Mouse (Mus musculus): ENCODE results near the gene Dvl3.
"Not testable (repeated sequence)": the region's sequence is repeated elsewhere in the genome, so short reads cannot be mapped to it uniquely, and the experiment has no call there.

The Dvl3 gene

DNA sequence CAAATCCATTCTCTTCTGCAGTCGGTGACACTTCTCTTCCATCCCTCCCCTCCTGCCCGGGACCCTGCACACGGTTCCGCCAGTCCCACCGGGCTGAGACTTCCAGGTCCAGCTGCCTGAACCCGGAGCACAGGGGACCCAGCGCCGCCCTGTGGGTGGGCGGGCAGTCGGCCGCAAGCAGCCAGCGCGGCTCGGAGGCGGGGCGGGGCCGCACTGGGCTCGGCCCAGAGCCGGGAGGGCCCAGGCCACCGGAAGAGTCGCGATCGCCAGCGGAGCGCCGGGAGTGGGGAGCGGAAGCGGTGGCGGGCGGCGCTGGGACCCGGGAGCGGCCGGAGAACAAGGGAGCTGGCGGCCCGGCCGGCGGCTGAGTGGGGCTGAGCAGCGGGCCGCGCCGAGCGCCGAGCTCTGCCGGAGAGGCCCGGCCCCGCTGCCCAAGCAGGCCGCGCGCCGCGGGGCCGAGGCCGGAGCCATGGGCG, at the start of gene Dvl3:
TSS of gene Dvl3 (plus strand) at position 257 of the 476 bp plus-strand sequence.
- DNase-seq (ENCODE audit: extremely low read depth, low read depth, low spot score) = no peak

DNA sequence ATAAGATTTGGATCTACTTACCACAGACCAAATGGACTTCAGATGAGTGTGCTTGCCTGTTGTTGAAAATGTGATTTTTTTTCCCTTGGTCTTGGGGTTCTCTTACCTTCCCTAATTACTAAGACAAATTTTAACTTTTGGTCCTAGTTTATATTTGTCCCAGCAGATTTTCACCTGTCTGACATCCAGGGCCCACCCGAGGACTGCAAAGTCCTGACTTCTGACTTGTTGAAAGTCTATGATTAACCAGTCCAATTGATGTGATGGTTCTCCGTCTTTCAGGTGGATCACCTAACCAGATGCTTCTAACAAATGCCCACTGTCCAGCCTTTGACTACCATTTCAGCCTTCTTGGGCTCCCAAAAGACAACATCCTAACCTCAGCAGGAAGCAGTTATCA, 45.8 kb upstream of the Dvl3 start:
- no peak for DNase-seq (ENCODE audit: extremely low read depth, low read depth, low spot score)

GRCm38 (mm10) chr16:20471686-20472085, 45.1 kb upstream of the Dvl3 start:
- no peak for DNase-seq (ENCODE audit: extremely low read depth, low read depth, low spot score)

DNA sequence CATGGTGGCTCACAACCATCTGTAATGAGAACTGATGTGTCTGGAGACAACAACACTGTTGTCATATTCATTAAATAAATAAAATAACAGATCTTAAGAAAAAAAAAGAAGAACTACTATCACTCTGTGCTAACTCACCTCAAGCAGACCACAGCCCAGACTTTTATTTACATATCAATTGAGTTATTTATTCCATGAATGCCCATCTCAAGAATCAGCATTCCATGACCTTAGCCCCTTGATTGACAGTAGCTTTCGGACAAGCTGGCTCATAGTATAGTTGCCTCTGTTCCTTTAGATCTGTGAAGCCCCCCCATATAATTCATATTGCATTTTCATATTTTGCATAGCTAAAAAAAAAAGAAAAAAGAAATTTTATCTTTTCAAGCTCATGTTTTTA, 43.0 kb upstream of the Dvl3 start:
- DNase-seq (ENCODE audit: extremely low read depth, low read depth, low spot score) = no peak

GRCm38 (mm10) chr16:20474211-20474610, 42.6 kb upstream of the Dvl3 start:
- DNase-seq (ENCODE audit: extremely low read depth, low read depth, low spot score) = no peak

DNA sequence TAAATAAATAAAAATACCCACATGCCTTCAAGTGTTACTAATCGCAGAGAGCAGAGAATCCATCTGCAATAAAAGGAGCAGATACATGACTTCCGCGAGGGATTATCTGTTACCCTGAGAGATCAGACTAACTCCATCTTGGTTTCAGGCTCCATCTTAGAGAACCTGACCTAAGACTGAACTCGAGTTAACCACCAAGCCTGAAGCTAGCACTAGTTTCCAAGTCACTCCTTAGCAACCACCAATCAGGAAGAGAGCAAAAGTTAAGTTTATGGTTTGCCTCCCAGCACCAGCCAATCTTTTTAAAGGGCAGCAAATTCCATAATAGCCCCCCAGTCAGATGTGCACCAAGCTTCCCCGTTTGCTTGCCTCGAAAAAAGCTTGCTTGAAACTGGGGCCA, 42.0 kb upstream of the Dvl3 start:
- no peak for DNase-seq (ENCODE audit: extremely low read depth, low read depth, low spot score)

GRCm38 (mm10) chr16:20475335-20475734, 41.4 kb upstream of the Dvl3 start:
- no peak for DNase-seq (ENCODE audit: extremely low read depth, low read depth, low spot score)

DNA sequence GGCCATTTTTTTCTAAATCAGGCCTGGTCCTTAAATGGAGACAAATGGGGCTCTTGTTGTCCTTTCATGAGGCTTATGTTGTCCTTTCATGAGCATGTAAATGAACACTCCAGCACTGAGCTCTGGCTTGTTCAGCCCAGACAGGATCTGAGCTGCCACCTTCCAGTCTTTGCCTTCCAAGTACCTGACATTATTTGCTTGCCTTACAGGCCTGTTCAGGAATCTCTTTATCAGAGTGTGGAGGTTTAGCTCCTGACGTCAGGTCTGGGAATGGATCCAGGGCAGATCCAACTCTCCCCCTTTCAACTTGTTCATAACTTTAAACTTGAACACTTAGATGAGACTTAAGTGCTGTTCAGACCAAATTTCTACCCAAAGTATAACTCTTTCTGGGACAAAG, 39.9 kb upstream of the Dvl3 start:
- DNase-seq (ENCODE audit: extremely low read depth, low read depth, low spot score) = no peak

GRCm38 (mm10) chr16:20477270-20477669, 39.5 kb upstream of the Dvl3 start:
- no peak for DNase-seq (ENCODE audit: extremely low read depth, low read depth, low spot score)

- no peak for DNase-seq (ENCODE audit: extremely low read depth, low read depth, low spot score)
Measured at GRCm38 (mm10) chr16:20478504-20478903, 38.3 kb upstream of the Dvl3 start.

- DNase-seq (ENCODE audit: extremely low read depth, low read depth, low spot score) = not testable (repeated sequence)
Measured at GRCm38 (mm10) chr16:20479026-20479760, 37.6 kb upstream of the Dvl3 start.

DNA sequence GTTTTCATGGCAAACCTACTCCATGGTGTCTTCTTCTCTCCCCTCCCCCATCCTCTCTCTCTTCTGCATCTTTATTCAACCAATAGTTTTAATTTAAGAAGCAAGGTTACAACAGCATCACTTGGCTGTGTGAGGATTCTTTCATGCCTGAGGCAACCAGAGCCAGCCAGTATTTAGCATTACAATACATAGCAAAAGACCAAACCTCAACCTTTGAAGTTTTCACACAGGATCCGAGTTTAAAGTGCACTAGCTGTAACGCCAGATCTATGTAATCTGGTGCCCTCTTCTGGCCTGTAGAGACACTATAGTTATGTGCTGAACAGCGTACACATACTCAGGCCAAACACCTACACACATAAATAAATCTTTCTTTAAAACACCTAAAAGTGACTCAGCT, 36.7 kb upstream of the Dvl3 start:
- DNase-seq (ENCODE audit: extremely low read depth, low read depth, low spot score) = no peak

DNA sequence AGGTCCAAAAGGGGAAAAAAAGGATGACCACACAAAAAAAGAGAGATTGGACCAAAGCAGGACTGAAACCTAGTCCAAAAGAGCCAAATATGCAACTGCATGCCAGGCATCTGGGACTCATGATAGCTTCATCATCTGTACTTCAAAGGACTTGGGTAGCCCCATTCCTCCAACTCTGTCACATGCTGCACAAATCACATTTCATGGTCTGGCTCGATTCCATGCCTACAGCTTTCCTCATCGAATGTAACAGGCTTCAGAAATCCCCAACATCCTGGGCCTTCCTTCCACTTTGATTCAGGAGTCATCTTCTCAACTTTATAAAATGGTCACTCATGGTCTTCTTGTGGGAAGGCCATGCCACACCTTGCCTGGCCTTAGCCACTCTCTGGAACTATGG, 35.0 kb upstream of the Dvl3 start:
- no peak for DNase-seq (ENCODE audit: extremely low read depth, low read depth, low spot score)

DNA sequence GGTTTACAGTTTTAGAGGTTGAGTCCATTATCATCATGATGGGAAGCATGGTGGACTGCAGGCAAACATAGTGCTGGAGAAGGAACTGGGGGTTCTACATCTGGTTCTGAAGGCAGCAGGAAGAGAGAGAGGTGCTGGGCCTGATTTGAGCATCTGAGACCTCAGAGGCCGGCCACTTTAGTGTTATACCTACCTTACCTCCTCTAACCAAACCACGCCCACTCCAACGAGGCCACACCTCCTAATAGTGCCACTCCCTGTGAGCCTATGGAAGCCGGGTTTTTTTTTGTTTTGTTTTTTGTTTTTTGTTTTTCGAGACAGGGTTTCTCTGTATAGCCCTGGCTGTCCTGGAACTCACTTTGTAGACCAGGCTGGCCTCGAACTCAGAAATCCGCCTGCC, 33.1 kb upstream of the Dvl3 start:
- DNase-seq (ENCODE audit: extremely low read depth, low read depth, low spot score) = not testable (repeated sequence)

DNA sequence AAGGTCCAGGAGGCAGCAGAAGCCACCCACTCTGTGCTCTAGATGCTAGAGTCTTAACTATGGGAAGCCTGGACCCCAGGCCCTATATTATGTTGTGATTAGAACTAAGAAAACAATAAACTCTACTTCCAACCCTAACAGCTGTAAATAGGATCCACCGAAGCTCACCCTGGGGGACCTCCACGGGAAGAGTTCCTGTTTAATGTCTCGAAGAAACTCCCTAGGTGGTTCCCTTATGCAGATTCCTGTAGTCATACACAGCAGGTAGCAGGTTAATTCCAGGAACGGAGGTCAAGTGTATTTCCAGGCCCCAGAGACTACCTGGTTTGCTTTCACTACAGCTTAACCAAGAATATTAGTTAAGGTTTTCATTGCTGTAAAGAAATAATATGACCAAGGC, 31.7 kb upstream of the Dvl3 start:
- no peak for DNase-seq (ENCODE audit: extremely low read depth, low read depth, low spot score)

DNA sequence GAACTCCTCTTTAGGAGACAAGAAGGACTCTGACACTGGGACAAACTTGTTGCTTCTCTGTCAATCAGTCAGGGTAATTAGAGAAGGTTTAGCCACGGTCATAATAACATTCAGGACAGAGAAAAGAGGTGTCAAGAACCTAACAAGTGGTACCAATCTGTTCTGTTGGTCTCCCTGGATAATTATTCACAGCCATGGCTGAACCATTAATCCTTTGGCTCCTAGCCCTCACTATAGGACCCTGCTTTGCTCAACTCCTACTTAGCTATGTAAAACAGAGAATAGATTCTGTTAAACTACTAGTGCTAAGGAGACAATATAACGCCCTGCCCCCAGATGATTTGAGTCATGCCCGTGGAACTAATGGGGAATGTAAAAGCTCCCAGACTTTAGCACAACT, 30.7 kb upstream of the Dvl3 start:
- no peak for DNase-seq (ENCODE audit: extremely low read depth, low read depth, low spot score)

DNA sequence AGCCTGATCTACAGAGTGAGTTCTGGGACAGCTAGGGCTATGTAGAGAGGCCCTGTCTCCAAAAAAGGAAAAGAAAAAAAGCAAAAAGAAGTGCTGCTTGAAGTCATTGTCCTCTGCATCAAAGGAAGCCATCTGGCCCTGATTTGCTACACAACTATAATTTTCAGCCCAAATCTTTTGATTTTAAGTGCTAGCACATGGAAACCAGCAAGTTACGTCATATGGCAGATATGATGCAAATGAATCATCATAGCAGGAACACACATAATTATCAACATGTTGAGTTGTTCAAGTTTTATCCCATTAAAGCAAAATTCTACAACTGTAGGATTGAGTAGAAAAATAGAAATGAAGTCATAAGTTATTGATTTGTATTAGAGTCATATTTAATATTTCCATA, 28.6 kb upstream of the Dvl3 start:
- no peak for DNase-seq (ENCODE audit: extremely low read depth, low read depth, low spot score)

DNA sequence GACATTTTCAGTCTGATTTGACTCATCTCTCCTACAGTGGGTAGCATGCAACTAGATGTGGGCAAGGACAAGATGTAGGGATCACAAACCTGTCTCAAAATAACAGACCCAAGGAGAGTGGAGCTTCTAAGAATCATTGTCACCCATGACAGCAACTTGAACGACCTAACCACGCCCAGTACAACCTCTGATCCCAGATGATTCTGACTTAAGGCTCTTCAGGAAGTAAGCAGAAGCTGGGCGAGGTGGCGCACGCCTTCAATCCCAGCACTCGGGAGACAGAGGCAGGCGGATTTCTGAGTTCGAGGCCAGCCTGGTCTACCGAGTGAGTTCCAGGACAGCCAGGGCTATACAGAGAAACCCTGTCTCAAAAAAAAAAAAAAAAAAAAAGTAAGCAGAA, 28.0 kb upstream of the Dvl3 start:
- DNase-seq (ENCODE audit: extremely low read depth, low read depth, low spot score) = not testable (repeated sequence)

GRCm38 (mm10) chr16:20489233-20489632, 27.5 kb upstream of the Dvl3 start:
- no peak for DNase-seq (ENCODE audit: extremely low read depth, low read depth, low spot score)

DNA sequence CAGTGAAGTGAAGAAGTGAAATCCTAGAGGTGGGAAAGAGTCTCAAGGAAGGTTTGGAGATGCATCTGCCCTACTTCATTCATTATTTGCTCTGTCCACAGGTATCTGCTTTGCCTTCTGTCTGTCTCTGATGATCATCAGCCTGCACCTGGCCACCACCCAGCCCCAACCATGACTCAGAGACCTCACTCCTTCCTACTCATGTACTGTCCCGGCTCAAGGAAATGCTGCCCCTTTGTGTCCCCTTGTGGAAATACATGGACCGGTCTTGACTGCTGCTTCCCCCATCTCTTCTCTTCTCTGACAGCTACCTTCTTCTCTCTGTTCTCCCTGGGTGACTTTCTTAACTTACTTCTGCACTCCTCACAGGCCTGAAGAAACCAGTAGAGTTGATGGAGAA, 26.2 kb upstream of the Dvl3 start:
- no peak for DNase-seq (ENCODE audit: extremely low read depth, low read depth, low spot score)

GRCm38 (mm10) chr16:20491301-20491700, 25.5 kb upstream of the Dvl3 start:
- DNase-seq (ENCODE audit: extremely low read depth, low read depth, low spot score) = no peak

DNA sequence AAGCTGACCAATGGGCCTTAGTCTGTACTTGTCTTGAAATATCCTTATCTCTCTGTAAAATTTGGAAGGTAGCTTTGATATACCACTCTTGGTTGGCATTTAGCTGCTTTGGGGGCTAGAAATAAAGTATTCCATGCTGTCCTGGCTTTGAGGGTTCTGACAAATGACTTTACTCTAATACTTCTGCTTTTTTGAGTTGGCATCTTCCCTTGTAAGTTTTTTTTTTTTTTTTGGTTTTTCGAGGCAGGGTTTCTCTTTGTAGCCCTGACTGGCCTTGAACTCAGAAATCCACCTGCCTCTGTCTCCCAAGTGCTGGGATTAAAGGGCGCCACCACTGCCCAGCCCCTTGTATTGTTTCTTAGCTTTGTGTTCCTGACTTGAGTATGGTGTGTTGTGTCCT, 23.3 kb upstream of the Dvl3 start:
- no peak for DNase-seq (ENCODE audit: extremely low read depth, low read depth, low spot score)

All from fat pad, adult 2 months (tissue).